Mouse (Mus musculus) heart, embryonic 10.5 days (tissue): ENCODE measurements at regions not wholly inside any gene's neighbourhood (a gene's known extent, or its start where the extent isn't known, plus 50 kb on each side); places are given as distances from the start of the nearest gene placed in this dataset.

Source experiments
- DNase-seq: peaks from one replicate; pipeline ENCODE4 v3.0.0-alpha.2; 2017; ENCODE audit warnings: low spot score
- H3K27ac ChIP-seq: fragments of 300-500 bp; sonication (generic); 2 replicates; pipeline ENCODE4 v1.5.1; 2016; ENCODE audit warnings: mild to moderate bottlenecking
- H3K27me3 ChIP-seq: fragments of 300-500 bp; sonication (generic); 2 replicates; pipeline ENCODE4 v1.6.1; 2016; ENCODE audit warnings: mild to moderate bottlenecking; ENCODE audit not compliant: poor library complexity, insufficient read depth, severe bottlenecking
- H3K36me3 ChIP-seq: fragments of 300-500 bp; sonication (generic); 2 replicates; pipeline ENCODE4 v1.6.1; 2016; ENCODE audit warnings: mild to moderate bottlenecking, moderate library complexity
- H3K4me1 ChIP-seq: fragments of 300-500 bp; sonication (generic); 2 replicates; pipeline ENCODE4 v1.6.1; 2016; ENCODE audit warnings: mild to moderate bottlenecking
- H3K4me3 ChIP-seq: fragments of 300-500 bp; sonication (generic); 2 replicates; pipeline ENCODE4 v1.5.1; 2016; ENCODE audit warnings: mild to moderate bottlenecking, moderate library complexity
- H3K9me3 ChIP-seq: fragments of 300-500 bp; sonication (generic); 2 replicates; pipeline ENCODE4 v1.6.1; 2016; ENCODE audit warnings: mild to moderate bottlenecking, moderate library complexity
- WGBS: fragments of 180-500 bp; shearing (Covaris S2); methylation state at CpG from one replicate; pipeline ENCODE4 v1.1.7; 2016; 5-methylcytosine and 5-hydroxymethylcytosine counted together

DNA sequence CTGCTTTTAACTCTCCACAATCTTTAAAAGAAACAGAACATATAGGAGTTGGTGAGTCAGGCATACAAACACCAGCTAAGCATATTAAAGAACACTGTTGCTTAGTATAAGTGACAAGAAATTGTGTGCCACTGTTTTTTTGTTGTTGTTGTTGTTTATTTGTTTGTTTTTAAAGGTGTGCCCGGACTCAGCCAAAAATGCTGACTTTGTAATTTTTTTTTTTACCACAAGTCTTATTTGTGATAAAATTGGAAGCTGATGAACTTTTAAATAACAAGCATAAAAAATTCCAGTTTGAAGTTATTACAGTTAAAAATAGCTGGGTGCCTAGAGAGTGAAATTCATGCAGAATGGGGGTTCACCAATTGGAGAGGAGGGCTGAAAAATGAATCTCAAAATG lies 363.0 kb upstream of the Zic4 start:
- WGBS = 82% methylated on average over 1 of the region's 1 CpGs
- no peak for DNase-seq
- H3K27ac ChIP-seq = no peak overlapping the region

DNA sequence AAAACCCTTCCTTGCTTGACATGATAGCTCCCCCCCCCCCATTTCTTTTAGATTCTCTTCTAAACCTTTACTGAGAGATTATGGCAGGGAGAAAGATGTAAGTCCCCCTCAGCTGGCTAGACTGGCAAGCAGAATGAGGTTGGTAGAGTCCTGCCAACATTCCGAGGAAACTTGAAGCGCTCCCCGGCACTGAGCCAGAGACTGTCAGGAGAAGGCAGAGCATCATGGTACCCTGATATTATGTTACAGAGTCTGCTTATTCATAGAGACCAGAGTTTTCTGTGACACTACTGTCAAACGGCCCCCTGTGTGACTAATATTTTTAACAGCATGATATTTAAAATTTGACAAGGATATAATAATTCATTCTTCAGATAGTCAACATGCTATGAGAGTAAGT lies 358.0 kb upstream of the Zic4 start:
- Histone ChIP-seq H3K27me3 (no peaks in the 10 kb centered on the region), H3K4me1 (no peaks in the 10 kb centered on the region), H3K9me3 (no peaks in the 10 kb centered on the region), H3K36me3 (no peaks in the 10 kb centered on the region), H3K27ac (no peak overlapping the region), H3K4me3 (no peak overlapping the region)
- WGBS = 81% methylated on average over 4 of the region's 4 CpGs
- no peak for DNase-seq

More for the DNA sequence above, 363.0 kb upstream of the Zic4 start:
- Histone ChIP-seq H3K36me3 (no peaks in the 10 kb centered on the region), H3K4me3 (no peak overlapping the region), H3K9me3 (no peaks in the 10 kb centered on the region), H3K4me1 (no peaks in the 10 kb centered on the region), H3K27me3 (no peaks in the 10 kb centered on the region)

DNA sequence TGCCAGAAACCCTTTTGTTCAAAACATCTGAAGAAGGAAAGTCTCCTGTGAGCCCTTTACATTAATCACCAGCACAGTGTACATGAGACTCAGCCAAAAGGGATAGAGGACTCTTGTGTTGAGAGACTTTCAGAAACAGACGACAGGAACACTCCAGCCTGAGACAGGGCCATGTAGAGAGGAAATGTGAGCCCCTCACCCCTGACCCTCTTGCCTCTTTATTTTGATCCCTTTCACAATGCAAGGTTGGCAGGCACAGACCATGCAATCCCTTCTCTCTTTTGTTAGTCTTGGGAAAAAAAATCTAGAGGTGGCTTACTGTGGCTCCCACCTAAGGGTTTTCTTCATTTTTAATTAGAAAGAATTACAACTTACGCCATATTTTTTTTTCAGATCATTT lies 321.7 kb upstream of the Zic4 start:
- DNase-seq = no peak
- H3K36me3 ChIP-seq = no peaks in the 10 kb centered on the region
- no peaks in the 10 kb centered on the region for H3K4me1 ChIP-seq
- no peaks in the 10 kb centered on the region for H3K27me3 ChIP-seq
- H3K9me3 ChIP-seq = no peaks in the 10 kb centered on the region
- 49% methylated on average over 2 of the region's 2 CpGs for WGBS
- H3K27ac ChIP-seq = no peak overlapping the region
- no peak overlapping the region for H3K4me3 ChIP-seq

DNA sequence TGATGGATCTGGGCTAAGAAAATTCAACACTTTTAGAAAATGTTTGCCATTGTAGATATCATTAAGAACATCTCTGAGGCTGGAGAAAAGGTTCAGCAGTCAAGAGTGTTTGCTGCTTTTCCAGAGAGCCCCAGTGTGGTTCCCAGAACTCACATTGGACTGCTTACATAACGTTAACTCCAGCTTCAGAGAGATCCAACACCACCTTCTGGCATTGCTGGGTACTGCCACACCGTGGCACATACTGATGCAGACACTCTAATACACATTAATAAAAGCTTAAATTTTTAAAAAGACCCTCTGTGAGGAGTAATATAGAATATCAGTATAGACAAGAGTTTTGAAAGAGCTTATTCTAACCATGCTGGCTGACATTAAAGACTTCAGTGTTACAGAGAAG lies 313.6 kb upstream of the Zic4 start:
- 23% methylated on average over 2 of the region's 2 CpGs for WGBS

DNA sequence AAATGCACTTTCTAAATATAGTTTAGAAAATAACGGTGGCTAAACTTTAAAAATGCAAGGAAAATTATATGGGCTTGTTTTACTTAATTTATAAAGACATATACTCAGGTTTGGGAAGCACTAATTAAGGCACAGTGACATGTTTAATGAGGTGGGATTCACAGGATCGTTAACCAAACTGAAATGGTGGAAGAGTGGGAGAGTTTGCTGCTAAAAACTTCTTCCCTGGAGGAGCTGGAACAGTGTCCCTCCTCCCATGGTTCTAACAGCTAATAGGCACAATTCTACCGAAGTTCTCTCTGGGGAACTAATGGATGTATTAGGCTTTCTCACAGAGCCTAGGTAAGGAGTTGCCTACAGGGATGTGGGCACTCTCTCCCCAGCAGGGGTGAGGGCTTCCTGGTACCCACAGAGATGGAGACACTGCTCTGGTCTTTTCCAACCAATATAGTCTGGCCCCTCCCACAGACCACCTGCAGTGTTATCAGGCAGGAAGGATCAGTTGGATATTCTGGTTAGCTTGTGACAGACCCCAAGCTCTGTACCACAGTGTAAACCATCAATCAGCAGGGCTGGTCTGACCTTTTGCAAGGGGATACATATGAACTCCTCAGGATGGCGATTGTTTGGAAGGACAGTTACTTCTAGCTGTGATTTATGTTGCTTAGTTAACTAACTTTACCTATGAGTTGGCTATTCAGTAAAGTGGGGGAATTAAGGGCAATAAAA lies 309.0 kb upstream of the Zic4 start:
- Histone ChIP-seq H3K36me3 (no peaks in the 10 kb centered on the region), H3K27ac (no peak overlapping the region), H3K27me3 (no peaks in the 10 kb centered on the region), H3K4me1 (no peaks in the 10 kb centered on the region), H3K4me3 (no peak overlapping the region), H3K9me3 (no peaks in the 10 kb centered on the region)
- 71% methylated on average over 4 of the region's 4 CpGs for WGBS
- DNase-seq = no peak

More for the DNA sequence above, 313.6 kb upstream of the Zic4 start:
- Histone ChIP-seq H3K4me1 (no peaks in the 10 kb centered on the region), H3K27ac (no peak overlapping the region), H3K9me3 (no peaks in the 10 kb centered on the region), H3K4me3 (no peak overlapping the region), H3K27me3 (no peaks in the 10 kb centered on the region), H3K36me3 (no peaks in the 10 kb centered on the region)
- DNase-seq = no peak

DNA sequence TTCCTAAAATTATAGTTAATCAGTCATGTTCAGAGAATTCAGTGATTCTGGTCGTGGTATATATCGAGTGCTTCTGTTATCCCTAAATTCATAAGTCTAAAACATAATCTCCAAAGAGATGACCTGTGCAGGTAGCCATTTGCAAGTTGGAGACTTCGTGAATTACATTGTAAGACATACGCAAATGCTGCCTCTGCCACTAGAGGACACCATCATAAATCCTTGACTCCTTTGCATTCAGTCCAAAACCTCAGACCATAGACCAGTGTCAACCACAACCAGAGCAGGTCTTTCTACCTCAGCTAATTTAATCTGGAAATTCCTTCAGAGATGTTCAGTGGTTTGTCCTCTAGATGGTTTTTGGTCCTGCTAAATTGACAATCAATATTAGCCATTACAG lies 302.8 kb upstream of the Zic4 start:
- no peak for DNase-seq
- no peaks in the 10 kb centered on the region for H3K36me3 ChIP-seq
- H3K9me3 ChIP-seq = no peaks in the 10 kb centered on the region
- H3K27ac ChIP-seq = no peak overlapping the region
- no peaks in the 10 kb centered on the region for H3K27me3 ChIP-seq
- no peak overlapping the region for H3K4me3 ChIP-seq
- no peaks in the 10 kb centered on the region for H3K4me1 ChIP-seq
- WGBS = 74% methylated on average over 4 of the region's 4 CpGs

DNA sequence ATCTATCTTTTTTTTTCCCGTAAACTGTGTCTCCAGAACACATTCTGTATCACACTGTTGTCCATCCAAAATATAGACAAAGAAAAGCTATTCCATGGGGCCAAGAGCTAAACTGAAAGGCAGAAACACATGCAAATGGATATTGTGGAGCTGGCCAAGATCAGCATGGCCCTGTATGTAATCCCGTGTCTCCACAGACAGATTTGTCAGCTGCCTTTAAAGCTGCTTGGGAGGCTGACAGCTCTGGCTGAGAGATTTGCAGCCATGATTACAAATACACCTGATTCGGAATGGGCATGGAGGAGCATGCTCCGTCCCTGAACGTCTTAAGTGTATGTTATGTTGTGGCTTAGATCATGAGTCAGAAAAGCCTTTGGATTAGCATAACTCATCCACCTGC lies 292.7 kb upstream of the Zic4 start:
- WGBS = 80% methylated on average over 5 of the region's 5 CpGs
- H3K27ac ChIP-seq = no peak overlapping the region
- H3K36me3 ChIP-seq = no peaks in the 10 kb centered on the region
- H3K4me1 ChIP-seq = no peaks in the 10 kb centered on the region
- H3K9me3 ChIP-seq = no peaks in the 10 kb centered on the region
- DNase-seq = no peak
- H3K4me3 ChIP-seq = no peak overlapping the region
- H3K27me3 ChIP-seq = no peaks in the 10 kb centered on the region

DNA sequence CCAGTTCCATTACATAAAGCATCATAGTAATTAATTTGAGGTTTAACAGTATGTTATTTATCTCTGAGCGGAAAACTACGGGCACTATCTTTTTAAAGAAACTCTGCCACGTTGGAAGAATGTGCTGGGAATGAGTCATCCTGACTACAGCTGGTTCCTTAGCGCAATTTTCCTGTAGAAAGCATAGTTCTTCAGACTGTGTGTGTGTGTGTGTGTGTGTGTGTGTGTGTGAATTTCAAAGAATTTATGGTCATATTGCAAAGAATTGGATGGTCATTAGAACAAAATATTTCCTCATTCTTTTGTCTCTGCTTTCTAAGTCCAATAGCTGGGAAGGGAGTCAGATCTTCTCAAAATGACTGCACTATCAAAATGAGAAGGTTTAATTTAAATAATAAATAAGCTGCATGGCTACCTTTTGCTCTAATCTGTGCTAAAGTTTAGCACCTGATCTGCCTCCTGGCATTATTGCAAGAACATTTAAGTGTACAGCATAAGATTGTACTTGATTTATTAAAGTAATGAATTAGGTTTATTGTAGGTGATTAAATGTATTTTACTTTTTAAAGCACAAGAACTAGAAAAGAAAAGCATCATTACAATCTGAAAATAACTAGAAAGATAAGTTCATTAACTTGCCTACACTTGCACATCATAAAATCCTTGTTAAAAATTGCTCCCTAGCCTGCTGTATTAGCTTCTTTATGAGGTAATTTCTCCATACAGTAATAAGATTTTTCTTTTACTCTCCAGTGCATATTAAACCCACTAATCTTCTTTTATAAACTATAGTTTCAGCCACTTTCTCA lies 288.6 kb upstream of the Zic4 start:
- Histone ChIP-seq H3K9me3 (no peaks in the 10 kb centered on the region), H3K4me1 (no peaks in the 10 kb centered on the region), H3K4me3 (no peak overlapping the region), H3K36me3 (no peaks in the 10 kb centered on the region), H3K27ac (no peak overlapping the region), H3K27me3 (no peaks in the 10 kb centered on the region)
- WGBS = 49% methylated on average over 4 of the region's 4 CpGs
- no peak for DNase-seq

DNA sequence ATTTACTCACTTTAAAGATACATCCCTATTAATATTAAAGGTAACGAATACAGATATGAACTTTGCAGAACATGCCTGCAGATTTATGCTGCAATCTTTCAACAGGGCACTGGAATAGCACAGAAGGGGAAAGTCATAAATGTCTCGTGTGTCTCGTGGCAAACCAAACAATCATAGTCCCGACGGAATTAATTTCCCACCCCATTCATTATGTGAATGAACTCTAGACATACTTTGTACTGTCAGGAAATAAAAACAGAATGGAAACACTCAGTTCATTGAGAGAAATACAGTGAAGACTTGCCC lies 288.1 kb upstream of the Zic4 start:
- no peaks in the 10 kb centered on the region for H3K9me3 ChIP-seq
- no peak overlapping the region for H3K4me3 ChIP-seq
- H3K36me3 ChIP-seq = no peaks in the 10 kb centered on the region
- WGBS = 73% methylated on average over 5 of the region's 5 CpGs
- no peak overlapping the region for H3K27ac ChIP-seq
- no peaks in the 10 kb centered on the region for H3K4me1 ChIP-seq
- no peak for DNase-seq
- H3K27me3 ChIP-seq = no peaks in the 10 kb centered on the region

DNA sequence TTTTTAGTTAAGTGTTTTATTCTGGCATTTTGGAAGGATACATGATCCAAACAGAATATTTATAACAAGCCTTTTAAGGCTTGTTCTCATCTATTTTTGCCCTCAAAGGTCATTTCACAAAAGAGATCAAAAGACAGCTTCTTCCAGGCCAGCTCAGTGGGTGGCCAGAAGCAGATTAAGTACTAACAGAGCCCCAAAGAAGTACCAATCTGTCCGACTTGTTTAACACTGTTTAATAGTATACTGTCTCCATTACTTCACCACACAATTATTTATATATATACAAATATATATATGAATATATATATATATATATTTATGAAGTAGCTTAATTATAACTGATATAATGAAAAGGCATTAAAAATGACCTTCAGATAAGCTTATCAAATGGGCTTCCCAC lies 284.7 kb upstream of the Zic4 start:
- Histone ChIP-seq H3K9me3 (no peaks in the 10 kb centered on the region), H3K27ac (no peak overlapping the region), H3K4me3 (no peak overlapping the region), H3K4me1 (no peaks in the 10 kb centered on the region), H3K36me3 (no peaks in the 10 kb centered on the region), H3K27me3 (no peaks in the 10 kb centered on the region)
- no peak for DNase-seq
- 48% methylated on average over 1 of the region's 1 CpGs for WGBS

DNA sequence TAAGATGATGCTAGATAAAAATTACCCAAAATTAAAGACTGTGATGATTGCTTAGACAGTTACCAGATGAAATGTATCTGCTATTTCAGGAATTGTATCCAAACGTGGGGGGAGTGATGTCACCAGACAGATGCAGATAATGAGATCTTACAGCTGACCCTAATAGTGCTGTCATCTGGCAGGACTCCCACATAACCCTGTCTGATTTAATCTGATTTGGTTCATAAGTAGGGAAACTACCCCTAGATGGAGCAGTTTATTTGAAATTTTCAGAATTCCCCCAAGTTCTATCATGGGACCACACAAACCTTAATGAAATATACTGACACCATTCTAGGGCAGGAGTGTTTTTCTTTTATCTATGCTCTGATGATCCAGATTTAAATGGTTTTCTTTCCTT lies 278.4 kb upstream of the Zic4 start:
- Histone ChIP-seq H3K27ac (no peak overlapping the region), H3K36me3 (no peaks in the 10 kb centered on the region), H3K27me3 (no peaks in the 10 kb centered on the region), H3K4me1 (no peaks in the 10 kb centered on the region), H3K9me3 (no peaks in the 10 kb centered on the region), H3K4me3 (no peak overlapping the region)
- 28% methylated on average over 1 of the region's 1 CpGs for WGBS
- DNase-seq = no peak

DNA sequence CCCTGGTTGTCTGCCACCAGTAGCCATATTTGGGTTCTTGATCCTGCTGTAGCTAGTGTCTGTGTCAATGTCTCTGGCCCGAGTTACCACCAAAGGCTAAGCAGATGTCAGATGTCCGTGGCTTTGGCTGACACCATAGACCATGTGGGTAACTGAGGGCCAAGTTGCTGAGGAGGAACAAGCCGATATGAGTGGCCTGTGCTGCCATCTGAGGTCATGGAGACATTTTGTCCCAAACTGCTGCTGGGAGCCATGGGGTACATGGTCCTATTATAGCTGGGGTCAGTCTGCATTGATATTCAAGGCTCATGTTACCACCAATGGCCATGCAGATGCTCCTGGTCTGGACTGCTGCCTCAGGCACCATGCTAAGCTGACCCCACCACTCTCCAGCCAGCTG lies 276.3 kb upstream of the Zic4 start:
- no peaks in the 10 kb centered on the region for H3K36me3 ChIP-seq
- 85% methylated on average over 3 of the region's 3 CpGs for WGBS
- no peak overlapping the region for H3K4me3 ChIP-seq
- H3K4me1 ChIP-seq = no peaks in the 10 kb centered on the region
- no peak overlapping the region for H3K27ac ChIP-seq
- no peaks in the 10 kb centered on the region for H3K27me3 ChIP-seq
- DNase-seq = no peak
- H3K9me3 ChIP-seq = no peaks in the 10 kb centered on the region

DNA sequence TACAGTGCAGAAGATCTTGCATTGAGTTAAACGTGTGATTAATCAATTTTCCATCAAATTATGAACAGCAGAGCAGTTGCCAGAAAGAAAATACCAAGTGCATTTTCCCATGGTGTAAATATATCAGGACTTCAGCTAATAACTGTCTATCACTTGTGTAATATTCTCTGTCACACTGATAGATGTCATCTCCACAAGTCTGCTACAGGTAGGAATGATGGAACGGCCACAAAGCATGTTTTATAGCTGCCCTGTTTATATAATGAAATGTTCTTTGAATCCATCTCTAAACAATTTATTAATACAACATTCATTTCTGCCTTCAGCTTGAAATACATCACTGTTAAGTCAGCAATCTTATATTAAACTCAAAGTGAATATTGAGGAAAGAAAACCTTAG lies 272.9 kb upstream of the Zic4 start:
- Histone ChIP-seq H3K36me3 (no peaks in the 10 kb centered on the region), H3K9me3 (no peaks in the 10 kb centered on the region), H3K4me1 (no peaks in the 10 kb centered on the region), H3K27me3 (no peaks in the 10 kb centered on the region), H3K27ac (no peak overlapping the region), H3K4me3 (no peak overlapping the region)
- WGBS = 61% methylated on average over 2 of the region's 2 CpGs
- DNase-seq = no peak
